Mouse (Mus musculus) embryonic facial prominence, embryonic 13.5 days (tissue): ENCODE data around the gene Nhs. TPM values are rescaled to one million over a fixed set of nuclear protein-coding genes. Genes with fewer than 3 reads are reported as not detected.

Experiments used
- ATAC-seq: fragments of 200-750 bp; cut with Nextera tagmentation; 2 replicates; pipeline ENCODE4 v1.8.0; 2017; ENCODE audit warnings: low read depth; ENCODE audit not compliant: insufficient number of reproducible peaks, insufficient read depth, low FRiP score, low TSS enrichment
- H3K27ac ChIP-seq: fragments of 300-500 bp; sonication (generic); 2 replicates; pipeline ENCODE4 v1.5.1; 2015; ENCODE audit warnings: moderate library complexity, mild to moderate bottlenecking, inconsistent platforms
- H3K27me3 ChIP-seq: fragments of 300-500 bp; sonication (generic); 2 replicates; pipeline ENCODE4 v1.6.1; 2015; ENCODE audit warnings: mild to moderate bottlenecking, inconsistent platforms
- H3K36me3 ChIP-seq: fragments of 300-500 bp; sonication (generic); 2 replicates; pipeline ENCODE4 v1.6.1; 2015; ENCODE audit warnings: mild to moderate bottlenecking, inconsistent platforms
- H3K4me1 ChIP-seq: fragments of 300-500 bp; sonication (generic); 2 replicates; pipeline ENCODE4 v1.6.1; 2015; ENCODE audit warnings: inconsistent platforms
- H3K4me2 ChIP-seq: fragments of 300-500 bp; sonication (generic); 2 replicates; pipeline ENCODE4 v1.6.1; 2015; ENCODE audit warnings: moderate library complexity, mild to moderate bottlenecking, inconsistent platforms
- H3K4me3 ChIP-seq: fragments of 300-500 bp; sonication (generic); 2 replicates; pipeline ENCODE4 v1.5.1; 2015; ENCODE audit warnings: mild to moderate bottlenecking, inconsistent platforms
- H3K9ac ChIP-seq: fragments of 300-500 bp; sonication (generic); 2 replicates; pipeline ENCODE4 v1.6.1; 2015; ENCODE audit warnings: mild to moderate bottlenecking, inconsistent platforms
- H3K9me3 ChIP-seq: fragments of 300-500 bp; sonication (generic); 2 replicates; pipeline ENCODE4 v1.6.1; 2016; ENCODE audit warnings: inconsistent platforms
- WGBS: fragments of 180-500 bp; shearing (Covaris S2); methylation state at CpG from one replicate; pipeline ENCODE4 v1.1.7; 2015; ENCODE audit warnings: mixed read lengths; 5-methylcytosine and 5-hydroxymethylcytosine counted together
- polyA plus RNA-seq: library from polyadenylated mRNA; unstranded; fragments of >200 nt; fragmentation: Nextera tagmentation; extraction: Ambion mirVana; gene quantifications from 2 replicates; pipeline ENCODE4 v1.2.1, GENCODE M21; 2015

Gene Nhs
- polyA plus RNA-seq, 1 experiment from 2014 or later, result 3.0 TPM

GRCm38 (mm10) chrX:162085062-162085896 lies 74.3 kb downstream of the Nhs start:
- Histone ChIP-seq H3K9me3 (no peaks in the 10 kb centered on the region), H3K4me1 (peaks cover 8% of the 10 kb centered on the region; the same call in 1 of the 2 replicates), H3K27ac (no peak overlapping the region), H3K4me3 (no peak overlapping the region), H3K36me3 (no peaks in the 10 kb centered on the region), H3K4me2 (no peak overlapping the region), H3K9ac (no peak overlapping the region), H3K27me3 (peaks cover 57% of the 10 kb centered on the region)
- ATAC-seq, result no peak
- 74% methylated on average over 4 of the region's 4 CpGs for WGBS

- Histone ChIP-seq H3K4me3 (no peak overlapping the region), H3K9ac (no peak overlapping the region), H3K36me3 (no peaks in the 10 kb centered on the region), H3K4me2 (no peak overlapping the region), H3K27ac (no peak overlapping the region), H3K4me1 (no peaks in the 10 kb centered on the region), H3K27me3 (peaks cover 38% of the 10 kb centered on the region), H3K9me3 (no peaks in the 10 kb centered on the region)
- 68% methylated on average over 2 of the region's 2 CpGs for WGBS
- ATAC-seq, result no peak
These were observed 96.4 kb downstream of the Nhs start for GRCm38 (mm10) chrX:162063164-162063563.

- peaks cover 54% of the 10 kb centered on the region; the same call in 1 of the 2 replicates for H3K27me3 ChIP-seq
- no peaks in the 10 kb centered on the region for H3K9me3 ChIP-seq
- 47% methylated on average over 2 of the region's 2 CpGs for WGBS
- no peak overlapping the region for H3K27ac ChIP-seq
- no peak overlapping the region for H3K4me3 ChIP-seq
- no peak overlapping the region for H3K9ac ChIP-seq
- H3K4me1 ChIP-seq, result no peaks in the 10 kb centered on the region
- ATAC-seq, result no peak
- H3K4me2 ChIP-seq, result no peak overlapping the region
- no peaks in the 10 kb centered on the region for H3K36me3 ChIP-seq
These were observed 103.9 kb downstream of the Nhs start for GRCm38 (mm10) chrX:162055635-162056034.

- H3K4me3 ChIP-seq, result no peak overlapping the region
- H3K9ac ChIP-seq, result no peak overlapping the region
- no peaks in the 10 kb centered on the region for H3K4me1 ChIP-seq
- no peak overlapping the region for H3K4me2 ChIP-seq
- 65% methylated on average over 5 of the region's 5 CpGs for WGBS
- no peaks in the 10 kb centered on the region for H3K36me3 ChIP-seq
- no peak overlapping the region for H3K27ac ChIP-seq
- no peak for ATAC-seq
- H3K27me3 ChIP-seq, result peaks cover 57% of the 10 kb centered on the region
- H3K9me3 ChIP-seq, result no peaks in the 10 kb centered on the region
These were observed 106.0 kb downstream of the Nhs start for GRCm38 (mm10) chrX:162053566-162053965.

DNA sequence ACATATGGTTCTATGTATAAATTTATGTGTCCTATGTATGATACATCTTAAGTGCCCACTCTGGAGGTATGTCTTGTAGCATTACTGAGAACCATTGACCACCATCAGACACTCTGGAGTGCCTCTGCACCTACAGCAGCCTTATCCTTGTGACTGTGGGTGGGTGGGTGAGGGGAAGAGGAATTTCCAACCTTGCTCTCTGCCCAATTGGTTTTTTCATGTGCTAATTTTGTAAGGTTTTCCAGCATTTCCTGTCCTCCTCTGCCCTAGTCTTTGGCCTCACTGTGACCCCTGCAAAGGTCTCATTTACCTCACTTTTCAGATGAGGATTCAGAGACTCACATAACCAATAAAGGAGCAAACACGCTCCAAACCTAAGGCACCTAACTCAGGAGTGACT lies 107.0 kb downstream of the Nhs start:
- 65% methylated on average over 1 of the region's 1 CpGs for WGBS
- peaks cover 53% of the 10 kb centered on the region for H3K27me3 ChIP-seq
- no peak for ATAC-seq
- H3K4me3 ChIP-seq, result no peak overlapping the region
- no peaks in the 10 kb centered on the region for H3K9me3 ChIP-seq
- no peaks in the 10 kb centered on the region for H3K36me3 ChIP-seq
- no peak overlapping the region for H3K27ac ChIP-seq
- no peak overlapping the region for H3K4me2 ChIP-seq
- no peaks in the 10 kb centered on the region for H3K4me1 ChIP-seq
- H3K9ac ChIP-seq, result no peak overlapping the region

DNA sequence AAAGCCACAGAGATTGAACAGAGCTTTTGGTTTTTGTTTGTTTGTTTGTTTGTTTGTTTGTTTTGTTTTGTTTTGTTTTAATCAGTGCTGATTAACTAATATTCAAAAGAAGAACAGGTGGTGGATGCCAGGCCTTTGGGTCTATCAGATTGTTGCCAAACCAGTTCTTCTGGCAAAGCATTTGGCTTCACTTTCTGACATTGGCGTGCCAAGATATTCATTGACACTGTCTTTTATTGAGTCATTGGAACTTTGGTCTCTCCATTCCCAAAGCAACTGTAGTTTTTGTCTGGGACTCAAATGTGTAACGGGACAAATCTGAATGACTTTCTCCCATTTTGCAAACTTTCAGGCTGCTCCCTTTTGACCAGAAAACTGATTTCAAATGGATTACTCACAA lies 109.9 kb downstream of the Nhs start:
- Histone ChIP-seq H3K9me3 (no peaks in the 10 kb centered on the region), H3K4me3 (no peak overlapping the region), H3K27me3 (peaks cover 55% of the 10 kb centered on the region), H3K36me3 (no peaks in the 10 kb centered on the region), H3K4me2 (no peak overlapping the region), H3K9ac (no peak overlapping the region), H3K27ac (no peak overlapping the region), H3K4me1 (no peaks in the 10 kb centered on the region)
- WGBS, result 85% methylated on average over 2 of the region's 2 CpGs
- no peak for ATAC-seq

- H3K4me3 ChIP-seq, result no peak overlapping the region
- H3K27me3 ChIP-seq, result peaks cover 40% of the 10 kb centered on the region
- H3K4me2 ChIP-seq, result no peak overlapping the region
- H3K36me3 ChIP-seq, result no peaks in the 10 kb centered on the region
- H3K9ac ChIP-seq, result no peak overlapping the region
- no peak for ATAC-seq
- WGBS, result 96% methylated on average over 2 of the region's 2 CpGs
- no peaks in the 10 kb centered on the region for H3K4me1 ChIP-seq
- H3K9me3 ChIP-seq, result no peaks in the 10 kb centered on the region
- no peak overlapping the region for H3K27ac ChIP-seq
These were observed 114.0 kb downstream of the Nhs start for GRCm38 (mm10) chrX:162045527-162045926.

- peaks cover 34% of the 10 kb centered on the region for H3K27me3 ChIP-seq
- H3K4me3 ChIP-seq, result no peak overlapping the region
- H3K36me3 ChIP-seq, result no peaks in the 10 kb centered on the region
- H3K4me2 ChIP-seq, result no peak overlapping the region
- H3K27ac ChIP-seq, result no peak overlapping the region
- no peaks in the 10 kb centered on the region for H3K4me1 ChIP-seq
- H3K9me3 ChIP-seq, result no peaks in the 10 kb centered on the region
- no peak overlapping the region for H3K9ac ChIP-seq
- ATAC-seq, result no peak
These were observed 115.4 kb downstream of the Nhs start for GRCm38 (mm10) chrX:162044109-162044508.

DNA sequence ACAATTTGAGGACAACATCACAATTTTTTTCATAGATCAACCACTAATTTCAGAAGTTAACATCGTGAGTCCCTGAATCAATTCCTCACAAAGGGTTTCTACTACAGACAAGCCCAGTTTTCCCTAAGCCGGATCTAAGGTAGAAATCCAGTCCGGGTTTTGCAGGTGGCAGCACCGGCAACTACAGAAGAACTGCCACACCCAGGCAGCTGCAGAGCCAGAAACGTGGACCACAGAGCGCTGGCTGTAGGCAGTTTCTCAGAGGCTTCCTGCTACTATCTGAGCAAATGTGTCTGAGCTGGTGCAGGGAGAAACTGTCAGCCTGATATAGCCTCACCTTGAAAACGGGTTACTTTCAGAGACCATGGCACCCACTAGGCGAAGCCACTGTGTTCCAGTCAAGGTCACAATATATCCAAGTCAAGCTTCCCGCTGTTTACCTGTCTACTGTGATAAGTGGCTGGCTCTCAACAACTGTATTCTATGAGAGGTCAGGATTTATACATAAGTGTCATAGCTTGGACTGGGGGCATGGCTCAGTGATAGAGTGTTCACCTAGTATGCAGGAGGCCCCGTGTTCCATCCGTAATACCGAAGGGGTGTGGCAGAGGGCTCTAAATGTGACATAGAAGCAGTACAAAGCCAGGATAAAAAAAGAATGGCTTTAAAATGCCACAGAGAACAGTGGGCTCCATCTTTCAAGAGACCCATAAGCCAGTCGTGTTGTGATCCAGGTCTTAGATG lies 134.1 kb downstream of the Nhs start:
- Histone ChIP-seq H3K4me2 (no peak overlapping the region), H3K4me1 (peaks cover 6% of the 10 kb centered on the region; the same call in 1 of the 2 replicates), H3K36me3 (no peaks in the 10 kb centered on the region), H3K9me3 (no peaks in the 10 kb centered on the region), H3K9ac (no peak overlapping the region), H3K4me3 (no peak overlapping the region), H3K27me3 (peaks cover 61% of the 10 kb centered on the region), H3K27ac (no peak overlapping the region)
- 36% methylated on average over 13 of the region's 13 CpGs for WGBS
- no peak for ATAC-seq

- no peak overlapping the region for H3K9ac ChIP-seq
- no peak overlapping the region for H3K4me3 ChIP-seq
- peaks cover 62% of the 10 kb centered on the region for H3K27me3 ChIP-seq
- H3K9me3 ChIP-seq, result no peaks in the 10 kb centered on the region
- WGBS, result 75% methylated on average over 3 of the region's 3 CpGs
- H3K27ac ChIP-seq, result no peak overlapping the region
- no peak overlapping the region for H3K4me2 ChIP-seq
- H3K36me3 ChIP-seq, result no peaks in the 10 kb centered on the region
- ATAC-seq, result no peak
- peaks cover 6% of the 10 kb centered on the region; the same call in 1 of the 2 replicates for H3K4me1 ChIP-seq
These were observed 137.8 kb downstream of the Nhs start for GRCm38 (mm10) chrX:162021724-162022123.

GRCm38 (mm10) chrX:162020039-162020566 lies 139.4 kb downstream of the Nhs start:
- Histone ChIP-seq H3K4me3 (no peak overlapping the region), H3K9ac (no peak overlapping the region), H3K4me2 (no peak overlapping the region), H3K36me3 (no peaks in the 10 kb centered on the region), H3K27ac (no peak overlapping the region), H3K4me1 (0 out of 2 replicates have a peak, but pooled peaks cover 4% of the 10 kb centered on the region), H3K27me3 (peaks cover 69% of the 10 kb centered on the region), H3K9me3 (no peaks in the 10 kb centered on the region)
- WGBS, result 84% methylated on average over 3 of the region's 3 CpGs
- no peak for ATAC-seq
